ENCODE assay signal across 14 mouse cellular contexts in the genomic region with DNA sequence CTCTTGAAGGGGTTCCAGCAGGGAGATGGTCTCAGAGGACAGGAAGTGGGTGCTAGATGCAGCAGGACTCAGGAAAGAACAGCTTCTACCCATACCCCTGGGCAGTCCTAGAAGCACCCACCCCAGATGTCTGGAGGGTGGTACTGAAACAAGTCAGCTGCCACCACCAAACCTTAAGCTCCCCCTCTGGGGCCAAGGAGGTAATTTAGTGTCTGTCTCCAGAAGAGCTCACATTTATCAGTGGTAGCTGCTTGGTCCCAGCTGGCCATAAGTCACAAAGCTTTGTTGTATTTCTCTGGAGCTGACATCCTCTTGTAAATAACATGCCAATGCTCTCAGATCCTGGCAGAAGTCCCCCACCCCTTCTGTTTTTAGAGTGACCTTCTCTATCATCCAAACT.
"Had no signal": no experiment of that assay in that cellular context is flagged by ENCODE, and none has a peak within 500 bp of the region (broad histone marks: within the 10 kb centered on the region; RNA-seq: fewer than 3 reads in every experiment).

No protein-coding gene starts in this region.

- ATAC-seq: liver, embryonic 12.5 days; midbrain, embryonic 13.5 days; midbrain, embryonic 15.5 days had no signal

- H3K4me2 ChIP-seq: limb, embryonic 15.5 days; liver, embryonic 12.5 days; midbrain, embryonic 11.5 days; midbrain, embryonic 13.5 days; midbrain, embryonic 15.5 days; neural tube, embryonic 12.5 days; stomach, embryonic 15.5 days had no signal

- H3K9ac ChIP-seq: limb, embryonic 15.5 days; liver, embryonic 12.5 days; liver, embryonic 14.5 days; midbrain, embryonic 13.5 days; midbrain, embryonic 15.5 days; neural tube, embryonic 12.5 days; stomach, embryonic 15.5 days had no signal

- H3K9me3 ChIP-seq: limb, embryonic 15.5 days; midbrain, embryonic 13.5 days; midbrain, embryonic 15.5 days; neural tube, embryonic 12.5 days; stomach, embryonic 15.5 days had no signal

- H3K27ac ChIP-seq: limb, embryonic 15.5 days; liver, embryonic 12.5 days; liver, embryonic 14.5 days; macrophage; midbrain, embryonic 13.5 days; midbrain, embryonic 15.5 days; neural tube, embryonic 12.5 days; stomach, embryonic 15.5 days; stomach, postnatal 0 days had no signal

- H3K4me3 ChIP-seq: limb, embryonic 15.5 days; liver, embryonic 12.5 days; megakaryocyte, embryonic 14.5 days; midbrain, embryonic 13.5 days; midbrain, embryonic 15.5 days; neural tube, embryonic 12.5 days; stomach, embryonic 15.5 days had no signal

- DNase-seq: right cerebral cortex, postnatal 14 days; thymus, postnatal 14 days; thymus, postnatal 4 days had no signal

- H3K4me1 ChIP-seq: limb, embryonic 15.5 days; liver, embryonic 12.5 days; megakaryocyte, embryonic 14.5 days; midbrain, embryonic 13.5 days; midbrain, embryonic 15.5 days; neural tube, embryonic 12.5 days; stomach, embryonic 15.5 days had no signal

- H3K36me3 ChIP-seq: limb, embryonic 15.5 days; liver, embryonic 12.5 days; midbrain, embryonic 13.5 days; midbrain, embryonic 15.5 days; neural tube, embryonic 12.5 days; stomach, embryonic 15.5 days had no signal

- H3K27me3 ChIP-seq: limb, embryonic 15.5 days; liver, embryonic 12.5 days; megakaryocyte, embryonic 14.5 days; midbrain, embryonic 13.5 days; midbrain, embryonic 15.5 days; neural tube, embryonic 12.5 days; stomach, embryonic 15.5 days had no signal
